In genomic region chr6:136866150-136866549, GRCm38 (mm10) we compare ENCODE assay signal across 27 mouse cellular contexts. TPM values are rescaled to one million over a fixed set of nuclear protein-coding genes. Genes with fewer than 3 reads are reported as not detected.
DNase-seq lines count a peak whose midpoint lies in the region; ATAC-seq and TF ChIP-seq lines count a peak whose summit lies in the region.
"Had no signal": no experiment of that assay in that cellular context is flagged by ENCODE, and none has a peak within 500 bp of the region (broad histone marks: within the 10 kb centered on the region; RNA-seq: fewer than 3 reads in every experiment).

No protein-coding gene starts in this region.

- no peak overlapping the region for H3K4me3 ChIP-seq in heart, embryonic 10.5 days
- no peak overlapping the region for H3K4me3 ChIP-seq in lung, embryonic 14.5 days (ENCODE audit: low read depth, low read length)
- H3K4me3 ChIP-seq: embryonic facial prominence, embryonic 15.5 days; erythroblast, embryonic 14.5 days; forebrain, embryonic 10.5 days; gastrocnemius, adult 2 months; hindbrain, embryonic 13.5 days had no signal

- H3K27ac ChIP-seq in heart, embryonic 10.5 days = 0 out of 2 replicates have a peak overlapping the region, but pooled peaks have one; percentile 19
- H3K27ac ChIP-seq in lung, embryonic 14.5 days (ENCODE audit: low read depth) = peak overlapping the region; percentile 55; the same call in 1 of the 2 replicates
- H3K27ac ChIP-seq: embryonic facial prominence, embryonic 15.5 days; forebrain, embryonic 10.5 days; gastrocnemius, adult 2 months; hindbrain, embryonic 13.5 days had no signal

- TF ChIP-seq CTCF in lung, embryonic 14.5 days (IDR thresholded peaks at IDR 0.05; ENCODE audit: low read depth) = no peak

- no peak overlapping the region for H3K4me2 ChIP-seq in lung, embryonic 14.5 days
- H3K4me2 ChIP-seq: embryonic facial prominence, embryonic 15.5 days; hindbrain, embryonic 13.5 days had no signal

- intact Hi-C loops in heart, postnatal 10 days (cut with DNase I) = loop anchor here (10.0 kb wide), 1 partner anchor 299 kb away; no protein-coding TSS in a partner anchor

- WGBS in heart, embryonic 10.5 days = 84% methylated on average over 4 of the region's 4 CpGs
- 53% methylated on average over 4 of the region's 4 CpGs for WGBS in lung, embryonic 14.5 days

- DNase-seq in heart, embryonic 10.5 days (ENCODE audit: low spot score) = no peak
- DNase-seq in heart, postnatal 10 days = no peak
- no peak for DNase-seq in lung, embryonic 14.5 days
- DNase-seq in lung, postnatal 10 days = no peak
- peak; percentile 33 for DNase-seq in urinary bladder, postnatal 14 days (ENCODE audit: low spot score)
- no peak for DNase-seq in urinary bladder, adult 2 months (ENCODE audit: low spot score)
- DNase-seq in layer of hippocampus, adult 11-12 months (ENCODE audit: low spot score) = no peak
- DNase-seq: adrenal gland, postnatal 10 days; B cell, adult 2 months; cerebellum, adult 11 months; cerebellum, adult 8-10 months; cerebellum, postnatal 14 days; embryo, embryonic 11 days; gastrocnemius, adult 2 months; gastrocnemius, postnatal 25 days; heart, adult 11 months; heart, postnatal 14 days had no signal

- no peaks in the 10 kb centered on the region for H3K36me3 ChIP-seq in heart, embryonic 10.5 days
- H3K36me3 ChIP-seq in lung, embryonic 14.5 days (ENCODE audit: insufficient read depth) = no peaks in the 10 kb centered on the region
- H3K36me3 ChIP-seq: embryonic facial prominence, embryonic 15.5 days; forebrain, embryonic 10.5 days; G1E; hindbrain, embryonic 13.5 days had no signal

- H3K9ac ChIP-seq in lung, embryonic 14.5 days = no peak overlapping the region
- H3K9ac ChIP-seq: embryonic facial prominence, embryonic 15.5 days; hindbrain, embryonic 13.5 days had no signal

- H3K9me3 ChIP-seq in heart, embryonic 10.5 days = no peaks in the 10 kb centered on the region
- no peaks in the 10 kb centered on the region for H3K9me3 ChIP-seq in lung, embryonic 14.5 days (ENCODE audit: low read depth, low read length)
- H3K9me3 ChIP-seq: embryonic facial prominence, embryonic 15.5 days; forebrain, embryonic 10.5 days; G1E; hindbrain, embryonic 13.5 days had no signal

- ATAC-seq in lung, embryonic 14.5 days (ENCODE audit: insufficient read depth) = 0 out of 2 replicates have a peak, but pooled peaks have one; percentile 15
- ATAC-seq: CD4-positive, CD25-positive, alpha-beta regulatory T cell, adult 4 months; forebrain, embryonic 14.5 days had no signal

- no peaks in the 10 kb centered on the region for H3K27me3 ChIP-seq in heart, embryonic 10.5 days (ENCODE audit: insufficient read depth, poor library complexity, severe bottlenecking)
- H3K27me3 ChIP-seq in lung, embryonic 14.5 days (ENCODE audit: insufficient read depth, low read length) = no peaks in the 10 kb centered on the region
- H3K27me3 ChIP-seq: embryonic facial prominence, embryonic 15.5 days; hindbrain, embryonic 13.5 days had no signal

- no peaks in the 10 kb centered on the region; the same call in 1 of the 2 replicates for H3K4me1 ChIP-seq in heart, embryonic 10.5 days
- peaks cover 13% of the 10 kb centered on the region; the same call in 1 of the 2 replicates for H3K4me1 ChIP-seq in lung, embryonic 14.5 days (ENCODE audit: insufficient read depth)
- H3K4me1 ChIP-seq: forebrain, embryonic 10.5 days; hindbrain, embryonic 13.5 days had no signal

RNA-seq across cellular contexts. Expression of gene Art4, which starts 8.6 kb away (rescaled TPM):
- 12.8 and 15.8 TPM in 2 replicates for polyA plus RNA-seq in heart, embryonic 10.5 days (2016; fragmentation: Nextera tagmentation; extraction: Ambion mirVana)
- 10 to 100 TPM; 11.9 to 13.2 TPM for total RNA-seq in heart, postnatal 10 days (2021)
- 3.3 and 3.6 TPM in 2 replicates for polyA plus RNA-seq in lung, embryonic 14.5 days (2014; fragmentation: Nextera tagmentation; extraction: Ambion mirVana)
- 11.8 and 14.6 TPM in 2 replicates for polyA plus RNA-seq in urinary bladder, adult 2 months (2012; rRNA removed)
- polyA plus RNA-seq: forebrain, embryonic 14.5 days had no signal

RNA-seq across cellular contexts. Expression of gene Mgp, which starts 9.5 kb away (rescaled TPM):
- polyA plus RNA-seq in heart, embryonic 10.5 days (2016; fragmentation: Nextera tagmentation; extraction: Ambion mirVana) = 10.7 and 12.2 TPM in 2 replicates
- 100 to 1,000 TPM; 312 to 380 TPM for total RNA-seq in heart, postnatal 10 days (2021)
- 768 and 894 TPM in 2 replicates for polyA plus RNA-seq in lung, embryonic 14.5 days (2014; fragmentation: Nextera tagmentation; extraction: Ambion mirVana)
- 4,728 and 4,770 TPM in 2 replicates for polyA plus RNA-seq in urinary bladder, adult 2 months (2012; rRNA removed)
- total RNA-seq: common myeloid progenitor, adult 5-6 weeks; hematopoietic stem cell, adult 5-6 weeks had no signal
- polyA plus RNA-seq: CD4-positive, CD25-positive, alpha-beta regulatory T cell, adult 4 months; erythroblast, embryonic 14.5 days; G1E had no signal

RNA-seq across cellular contexts. Expression of gene Smco3, which starts 30.9 kb away (rescaled TPM):
- not detected in 2 replicates for polyA plus RNA-seq in heart, embryonic 10.5 days (2016; fragmentation: Nextera tagmentation; extraction: Ambion mirVana)
- total RNA-seq in heart, postnatal 10 days (2021) = under 1 TPM; 0.17 TPM
- 1.6 and 2.9 TPM in 2 replicates for polyA plus RNA-seq in lung, embryonic 14.5 days (2014; fragmentation: Nextera tagmentation; extraction: Ambion mirVana)
- 0.13 and 0.14 TPM in 2 replicates for polyA plus RNA-seq in urinary bladder, adult 2 months (2012; rRNA removed)
- total RNA-seq: gastrocnemius, adult 2 months; heart, postnatal 14 days; hematopoietic stem cell, adult 5-6 weeks had no signal
- polyA plus RNA-seq: CD4-positive, CD25-positive, alpha-beta regulatory T cell, adult 4 months; erythroblast, embryonic 14.5 days; forebrain, embryonic 10.5 days; G1E; heart, embryonic 14.5 days had no signal

RNA-seq across cellular contexts. Expression of gene Wbp11, which starts 38.1 kb away (rescaled TPM):
- 111 and 120 TPM in 2 replicates for polyA plus RNA-seq in heart, embryonic 10.5 days (2016; fragmentation: Nextera tagmentation; extraction: Ambion mirVana)
- total RNA-seq in heart, postnatal 10 days (2021) = 10 to 100 TPM; 79.6 to 85.0 TPM
- polyA plus RNA-seq in lung, embryonic 14.5 days (2014; fragmentation: Nextera tagmentation; extraction: Ambion mirVana) = 130 and 134 TPM in 2 replicates
- 31.2 and 40.7 TPM in 2 replicates for polyA plus RNA-seq in urinary bladder, adult 2 months (2012; rRNA removed)

RNA-seq across cellular contexts. Expression of gene BC049715, which starts 38.7 kb away (rescaled TPM):
- polyA plus RNA-seq in heart, embryonic 10.5 days (2016; fragmentation: Nextera tagmentation; extraction: Ambion mirVana) = 2.4 and 2.7 TPM in 2 replicates
- total RNA-seq in heart, postnatal 10 days (2021) = 1 to 10 TPM; 1.0 to 1.8 TPM
- 1.5 and 1.9 TPM in 2 replicates for polyA plus RNA-seq in lung, embryonic 14.5 days (2014; fragmentation: Nextera tagmentation; extraction: Ambion mirVana)
- polyA plus RNA-seq in urinary bladder, adult 2 months (2012; rRNA removed) = 0.40 and 0.52 TPM in 2 replicates
- total RNA-seq: gastrocnemius, postnatal 25 days had no signal

Comparison
In these comparisons a context has a peak if more than half of its experiments do, and no peak if none do; other contexts are left out.
1. RNA of gene Mgp, which starts 9.5 kb away (polyA plus RNA-seq): 4,728 to 4,770 TPM in urinary bladder, adult 2 months and 768 to 894 TPM in lung, embryonic 14.5 days; 10.7 to 12.2 TPM in heart, embryonic 10.5 days; every median in the first group is over 10 times any median in the second.